Mouse (Mus musculus) hindlimb bud, embryonic 11.5 days (tissue): ENCODE data around the gene Tfip11.
"Not testable (repeated sequence)": the region's sequence is repeated elsewhere in the genome, so short reads cannot be mapped to it uniquely, and the experiment has no call there.

ENCODE experiments used
- DNase-seq: peaks from one replicate; pipeline ENCODE4 v3.0.0-alpha.2; 2012; ENCODE audit warnings: low read depth, low spot score; ENCODE audit errors: extremely low spot score

Gene Tfip11

DNA sequence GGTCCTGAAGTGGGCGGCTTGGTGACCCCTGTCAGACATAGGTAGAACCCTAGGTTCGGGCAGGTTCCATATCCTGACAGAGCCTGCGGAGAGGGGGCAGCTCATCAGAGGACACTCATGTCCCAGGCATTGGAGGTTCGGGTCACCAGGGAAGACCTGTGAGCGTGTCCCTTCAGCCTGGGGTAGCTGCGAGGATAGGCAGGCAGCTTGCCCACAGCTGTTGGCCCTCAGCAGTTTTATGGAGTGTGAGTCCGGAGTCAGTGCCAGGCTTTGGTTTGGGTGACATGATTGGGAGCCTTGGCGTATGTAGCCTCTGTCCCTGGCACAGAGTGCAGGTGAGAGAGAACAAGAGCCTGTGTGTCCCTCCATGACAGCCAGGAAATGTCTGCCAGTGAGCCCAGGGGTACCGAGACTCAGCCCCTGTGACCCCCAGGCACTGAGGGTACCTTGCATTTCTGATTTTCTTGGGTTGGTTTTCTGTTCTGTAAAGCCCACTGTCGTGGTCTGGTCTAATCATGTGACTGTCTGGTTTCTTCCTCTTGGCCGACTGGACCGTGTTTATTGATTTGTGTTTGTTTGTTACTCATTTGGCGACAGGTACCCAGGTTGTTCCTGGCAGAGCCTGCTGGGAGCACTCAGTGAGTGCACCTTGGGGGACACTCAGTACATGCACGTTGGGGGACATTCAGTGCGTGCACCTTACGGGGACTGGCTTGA lies 36.2 kb upstream of the Tfip11 start:
- DNase-seq = no peak

DNA sequence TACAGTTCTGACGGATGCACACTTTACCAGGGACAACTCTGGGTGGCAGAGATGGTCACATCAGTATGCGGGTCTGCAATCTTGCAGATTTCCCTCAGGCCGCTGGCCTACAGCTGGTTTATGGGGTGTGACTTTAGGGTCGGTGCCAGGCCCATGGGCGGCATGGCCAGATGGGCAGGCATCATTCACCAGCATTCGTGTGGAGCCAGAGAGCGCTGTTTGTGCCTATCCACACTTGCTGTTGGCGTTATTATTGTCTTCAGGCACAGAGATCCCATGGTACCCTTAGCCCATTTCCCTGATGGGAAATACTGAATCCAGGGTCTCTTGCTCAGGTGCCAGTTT lies 35.6 kb upstream of the Tfip11 start:
- no peak for DNase-seq

DNA sequence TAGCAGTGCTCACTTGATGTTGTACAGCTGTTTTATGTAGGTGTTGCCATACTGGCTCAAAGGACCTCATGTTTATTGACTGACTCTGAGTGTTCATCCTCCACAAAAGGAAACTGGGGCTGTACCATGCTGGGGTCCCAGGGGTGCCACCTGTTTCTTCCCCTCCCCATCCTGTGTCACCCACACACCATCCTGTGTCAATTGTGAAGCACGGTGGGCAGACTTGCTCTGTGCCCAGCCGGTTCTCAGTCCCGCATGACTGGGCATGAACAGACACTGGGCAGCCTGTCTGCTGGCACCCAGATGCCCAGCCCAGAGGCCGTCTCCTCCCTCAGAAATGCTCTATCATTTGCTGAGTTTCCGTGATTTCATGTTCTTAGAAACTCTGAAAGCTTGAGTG lies 34.3 kb upstream of the Tfip11 start:
- no peak for DNase-seq

DNA sequence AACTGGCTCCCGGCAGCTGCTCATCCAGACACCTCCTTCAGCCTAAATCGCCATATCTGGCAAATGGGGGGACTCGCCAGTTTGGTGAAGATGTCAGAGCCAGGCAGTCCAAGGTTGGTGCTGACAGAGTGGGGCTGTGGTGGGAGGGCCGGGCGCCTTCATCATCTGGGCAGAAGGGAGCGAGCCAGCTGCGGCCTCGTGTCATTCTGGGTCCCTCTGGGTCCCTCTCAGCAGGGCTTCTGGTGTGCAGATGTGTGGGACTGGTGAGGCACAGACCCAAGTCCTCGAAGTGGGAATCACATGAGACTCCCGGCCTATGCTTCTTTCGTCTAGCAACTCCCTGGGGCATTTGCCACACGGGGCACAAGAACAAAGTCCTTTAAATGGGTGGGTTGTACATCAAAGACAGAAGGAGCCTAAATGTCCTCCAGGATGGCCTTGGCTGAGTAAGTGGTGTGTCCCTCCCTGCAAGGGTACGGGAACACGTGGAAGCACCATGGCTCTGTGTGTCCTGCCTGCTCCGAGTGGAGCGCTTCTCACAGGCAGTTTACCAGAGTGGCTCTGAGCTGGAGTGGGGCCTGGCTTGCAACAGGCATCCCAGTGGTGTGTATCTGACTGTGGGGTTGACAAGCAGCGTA lies 33.7 kb upstream of the Tfip11 start:
- DNase-seq = no peak

DNA sequence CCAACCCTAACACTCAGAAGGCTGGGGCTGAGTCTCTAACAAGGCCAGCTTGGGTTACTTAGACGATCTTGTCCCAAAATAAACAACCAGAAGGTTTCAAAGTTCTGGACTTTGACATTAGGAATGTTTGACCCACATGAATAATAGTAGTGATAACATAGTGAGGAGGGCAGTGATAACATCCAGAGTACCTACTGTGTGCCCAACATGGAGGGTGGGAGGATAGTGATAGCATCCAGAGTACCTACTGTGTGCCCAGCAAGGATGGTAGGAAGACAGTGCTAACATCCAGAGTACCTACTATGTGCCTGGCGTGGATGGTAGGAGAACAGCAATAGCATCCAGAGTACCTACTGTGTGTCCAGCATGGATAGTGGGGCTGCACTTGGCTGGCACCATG lies 32.4 kb upstream of the Tfip11 start:
- no peak for DNase-seq

DNA sequence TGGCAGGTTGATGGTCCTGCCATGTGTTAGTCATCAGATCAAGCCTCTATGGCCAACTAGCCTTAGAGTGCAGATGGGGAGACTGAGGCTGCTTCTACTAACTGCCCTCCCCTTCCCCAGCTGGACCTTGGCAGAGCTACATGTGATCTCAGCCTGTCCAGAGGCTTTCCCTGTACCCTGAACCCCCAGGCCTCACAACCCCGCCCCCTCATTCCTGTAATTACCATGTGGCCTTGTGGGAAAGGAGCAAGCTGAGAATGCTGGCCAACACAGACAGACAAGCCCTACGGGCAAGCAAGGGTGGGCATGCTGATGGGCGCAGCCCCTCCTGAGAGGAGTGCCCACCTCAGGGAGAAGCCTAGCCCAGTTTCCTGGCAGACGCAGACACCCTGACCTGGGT lies 31.5 kb upstream of the Tfip11 start:
- DNase-seq = no peak

DNA sequence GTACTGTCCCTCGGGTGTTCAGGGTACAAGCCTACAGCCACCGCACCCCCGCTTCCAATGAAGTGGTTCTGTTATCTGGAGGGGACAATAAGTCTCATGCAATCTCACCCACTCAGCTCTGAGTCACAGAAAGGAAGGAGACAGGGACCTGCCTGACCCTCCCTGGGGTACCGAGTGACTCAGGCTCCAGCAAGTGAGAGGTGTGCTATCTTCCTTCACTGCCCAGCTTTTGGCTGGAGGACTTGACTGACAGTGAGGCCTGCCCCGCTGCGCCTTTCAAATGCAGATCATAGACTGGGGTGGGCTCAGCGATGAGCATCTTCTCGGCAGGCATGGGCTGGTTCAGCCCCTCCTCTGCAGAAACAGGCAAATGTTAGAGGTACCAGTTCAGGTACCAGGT lies 31.0 kb upstream of the Tfip11 start:
- no peak for DNase-seq

DNA sequence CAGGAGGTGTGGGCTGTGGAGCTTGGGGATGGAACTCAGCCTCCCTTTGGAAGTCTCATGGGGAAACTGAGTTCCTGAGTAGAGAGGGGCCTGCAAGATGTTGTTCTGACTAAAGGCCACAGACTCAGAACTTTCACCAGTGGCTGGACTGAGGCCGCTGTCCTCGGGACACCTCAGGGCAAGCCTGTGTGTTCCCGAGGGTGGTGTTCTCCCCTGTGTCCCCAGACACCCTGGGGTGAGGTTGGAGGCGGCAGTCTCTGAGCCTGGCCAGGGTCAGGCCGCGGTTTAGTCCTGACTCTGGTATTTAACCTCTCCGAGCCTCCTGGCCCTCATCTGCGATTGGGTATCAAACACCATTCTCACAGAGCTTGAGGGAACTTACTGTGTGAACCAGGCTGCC lies 30.6 kb upstream of the Tfip11 start:
- DNase-seq = no peak

DNA sequence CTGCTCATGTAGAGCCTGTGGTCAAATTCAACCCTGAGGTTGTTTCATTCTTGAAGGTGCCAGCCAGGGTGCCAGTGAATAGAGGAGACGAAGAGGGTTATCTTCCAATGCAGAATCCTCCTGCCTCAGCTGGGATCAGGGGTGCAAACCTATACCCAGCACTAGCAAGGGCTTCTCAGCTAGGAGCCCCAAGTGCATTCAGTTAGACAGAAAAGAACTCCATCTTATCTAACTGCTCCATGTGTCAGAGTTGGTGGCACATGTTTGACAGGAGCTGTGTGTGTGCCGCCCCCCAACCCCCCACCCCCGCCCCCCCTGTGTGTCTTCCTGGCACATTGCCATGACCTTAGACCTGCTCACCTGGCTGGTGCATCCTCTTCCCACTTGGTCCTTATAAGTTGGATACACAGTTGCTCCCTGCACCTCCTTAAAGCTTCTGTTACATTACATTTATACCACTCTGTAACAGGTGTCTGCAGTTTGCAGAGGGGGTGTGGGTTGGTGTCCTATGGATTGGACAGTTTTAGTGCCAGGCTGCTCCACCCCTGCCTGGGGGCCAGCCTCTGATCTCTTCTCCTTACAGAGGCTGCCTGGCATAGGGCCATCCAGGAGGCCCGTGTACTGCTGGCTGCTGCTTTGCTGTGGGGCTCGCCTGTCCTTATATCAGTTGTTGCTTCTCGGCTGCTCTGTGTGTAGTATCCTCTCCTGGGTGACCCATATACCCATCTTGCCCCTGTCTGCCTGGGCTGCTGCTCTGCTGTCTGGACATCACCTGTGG lies 29.6 kb upstream of the Tfip11 start:
- DNase-seq = no peak

DNA sequence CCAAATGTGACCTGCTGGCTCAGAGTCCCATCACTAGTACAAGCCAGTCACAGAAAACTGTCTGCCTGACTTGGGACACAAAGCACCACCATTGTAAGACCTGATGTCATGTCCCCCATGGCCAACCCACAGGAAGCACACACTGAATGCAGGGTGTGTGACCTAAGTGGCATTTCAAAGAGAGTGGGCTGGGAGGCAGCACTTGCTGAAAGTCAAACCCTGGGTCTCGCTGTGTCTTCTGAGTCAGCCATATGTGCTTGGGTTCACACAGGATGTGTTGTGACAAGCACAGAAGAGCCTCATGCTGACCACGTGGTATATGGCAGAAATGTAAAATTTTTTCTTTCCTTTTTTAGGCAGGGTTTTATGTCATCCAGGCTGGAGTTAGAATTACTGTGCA lies 28.9 kb upstream of the Tfip11 start:
- DNase-seq = no peak

DNA sequence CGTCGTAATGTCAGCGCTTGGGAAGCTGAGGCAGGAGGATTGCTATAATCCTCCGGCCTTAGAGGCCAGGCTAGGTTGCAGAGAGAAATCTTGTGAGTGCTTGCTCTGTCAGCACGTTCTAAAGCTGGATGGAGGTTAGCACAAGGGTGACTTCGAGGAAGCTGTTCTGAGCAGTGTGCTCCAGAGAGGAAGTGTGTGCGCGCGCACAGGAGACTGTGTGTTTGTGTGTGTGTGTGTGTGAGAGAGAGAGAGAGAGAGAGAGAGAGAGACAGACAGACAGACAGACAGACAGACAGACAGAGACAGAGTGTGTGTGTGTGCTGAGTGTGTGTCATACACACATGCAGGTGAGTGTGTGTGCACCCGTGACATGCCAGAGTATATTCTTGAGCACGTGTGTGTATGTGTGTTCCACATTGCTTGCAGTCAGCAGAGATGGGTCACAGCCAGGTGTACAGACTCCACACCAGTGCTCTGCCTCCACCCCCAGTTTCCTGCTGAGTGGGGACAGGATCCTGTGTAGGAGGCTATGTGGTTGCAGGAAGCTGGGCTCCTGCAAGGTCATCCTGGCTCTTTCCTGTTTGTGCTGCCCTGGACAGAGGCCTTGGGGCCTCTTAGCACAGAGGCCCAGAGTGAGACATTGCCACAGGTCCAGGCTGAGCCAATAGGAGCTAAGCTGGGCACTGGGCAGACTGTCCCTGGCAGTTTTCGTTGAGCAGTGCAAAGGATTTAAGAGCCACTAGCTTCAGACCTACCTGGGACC lies 27.8 kb upstream of the Tfip11 start:
- no peak for DNase-seq

DNA sequence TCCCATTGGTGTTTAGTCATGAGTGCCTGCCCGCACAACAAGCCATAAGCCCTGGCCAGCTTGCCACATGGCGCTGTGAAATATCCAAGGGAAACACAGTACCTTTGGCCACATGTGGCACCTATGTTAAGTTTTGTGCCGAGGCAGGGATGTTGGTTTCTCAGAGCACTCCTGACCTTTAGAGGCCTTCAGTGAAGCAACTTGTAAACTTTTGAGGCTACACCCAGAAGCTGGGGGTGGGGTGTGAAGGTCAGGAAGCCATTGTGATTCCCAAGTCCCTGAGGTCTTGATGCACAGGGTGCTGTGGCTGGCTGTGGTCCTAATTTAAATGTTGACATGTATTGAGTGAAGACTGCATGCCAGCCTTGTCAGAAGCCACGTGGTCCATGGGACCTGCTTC lies 26.8 kb upstream of the Tfip11 start:
- DNase-seq = no peak

DNA sequence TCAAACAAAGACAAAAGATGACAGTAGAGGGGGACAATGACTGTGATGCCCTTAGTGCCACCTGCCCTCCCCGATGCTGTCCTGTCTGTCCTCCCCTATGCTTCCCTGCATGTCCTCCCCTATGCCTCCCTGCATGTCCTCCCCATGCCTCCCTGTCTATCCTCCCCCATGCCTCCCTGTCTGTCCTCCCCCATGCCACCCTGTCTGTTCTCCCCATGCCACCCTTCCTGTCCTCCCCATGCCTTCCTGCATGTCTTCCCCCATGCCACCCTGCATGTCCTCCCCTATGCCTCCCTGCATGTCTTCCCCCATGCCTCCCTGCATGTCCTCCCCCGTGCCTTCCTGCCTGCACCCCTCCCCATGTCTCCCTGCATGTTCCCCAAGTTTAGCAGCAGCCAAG lies 26.0 kb upstream of the Tfip11 start:
- DNase-seq = no peak

DNA sequence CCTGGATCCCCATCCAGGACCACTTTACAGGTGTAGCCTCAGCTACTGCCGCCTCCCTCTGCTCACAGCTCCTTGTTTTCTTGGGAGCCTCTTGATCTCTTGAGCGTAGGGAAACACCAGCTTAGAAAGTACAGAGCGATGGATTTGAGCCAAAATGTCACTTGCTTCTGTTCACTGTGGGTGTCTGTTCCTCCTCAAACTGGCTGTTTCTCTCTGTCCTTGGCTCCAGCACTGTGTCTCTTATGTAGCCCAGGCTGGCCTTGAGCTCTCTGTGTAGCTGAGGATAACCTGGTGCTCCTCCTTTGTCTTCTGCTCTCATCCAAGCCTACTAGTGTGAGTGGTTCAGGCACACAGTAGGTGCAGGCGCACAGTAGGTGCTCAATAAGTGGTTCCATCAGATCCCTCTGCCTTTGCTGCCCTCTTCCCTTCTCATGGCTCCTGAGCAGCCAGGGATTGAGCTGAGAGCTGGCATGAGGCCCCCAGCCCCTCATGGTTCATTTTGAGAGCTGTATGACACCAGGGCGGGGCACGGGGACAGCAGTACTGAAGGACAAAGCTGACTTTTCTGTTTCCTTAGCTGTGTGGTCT lies 25.3 kb upstream of the Tfip11 start:
- no peak for DNase-seq

DNA sequence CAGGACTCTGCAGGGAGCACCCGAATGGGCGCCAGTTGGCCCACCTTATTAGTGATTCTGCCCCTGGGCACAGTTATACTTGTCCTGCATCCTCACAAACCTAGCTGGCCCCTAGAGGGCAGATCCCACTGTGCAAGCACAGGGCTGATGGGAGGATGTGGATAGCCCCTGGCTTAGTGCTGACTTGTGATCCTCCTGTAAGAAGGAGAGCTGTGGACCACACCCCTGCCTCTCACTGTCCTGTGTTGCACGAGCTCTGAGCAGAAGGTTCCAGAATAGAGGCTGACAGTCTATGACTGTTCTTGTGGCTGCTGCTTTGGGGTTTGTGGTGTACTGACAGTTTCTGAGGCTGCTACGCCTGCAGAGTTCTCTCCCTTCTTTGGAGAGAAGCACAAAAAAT lies 24.5 kb upstream of the Tfip11 start:
- DNase-seq = no peak

DNA sequence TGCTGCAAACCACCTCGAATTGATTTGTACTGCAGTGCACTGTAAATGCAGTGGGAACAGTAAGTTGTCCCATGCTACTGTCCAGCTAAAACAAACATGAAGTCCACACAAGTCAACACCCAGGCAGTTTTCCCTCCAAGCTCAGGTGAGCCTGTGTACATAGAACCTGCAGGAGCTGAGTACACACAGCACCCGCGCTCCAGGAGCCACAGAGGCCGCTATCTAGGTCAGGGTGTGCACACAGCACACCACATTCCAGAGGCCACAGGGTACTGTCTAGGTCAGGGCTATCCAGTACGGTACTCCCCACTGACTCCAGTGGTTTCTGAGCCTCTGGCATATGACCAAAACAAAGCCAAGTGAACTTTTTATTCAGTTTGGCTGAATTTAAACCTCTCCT lies 23.8 kb upstream of the Tfip11 start:
- DNase-seq = no peak

DNA sequence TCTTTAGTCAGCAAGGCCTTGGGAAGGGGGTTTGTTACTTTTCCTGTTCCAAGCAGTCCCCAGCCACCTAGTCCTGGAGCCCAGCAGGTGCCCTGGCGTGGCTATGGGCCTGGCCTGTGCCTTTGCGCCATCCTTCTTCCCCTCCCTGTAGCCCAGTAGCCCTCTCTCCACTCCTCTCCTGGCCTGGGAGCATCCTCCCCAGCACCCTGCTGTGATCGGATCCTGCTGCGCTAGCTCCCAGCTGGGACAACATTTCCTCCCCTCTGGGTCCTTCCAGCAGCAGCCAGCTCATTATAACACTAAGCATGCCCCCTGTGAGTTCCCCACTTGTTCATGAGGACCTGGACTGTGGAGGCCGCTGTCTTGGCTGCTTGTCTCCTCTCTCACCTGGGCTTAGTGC lies 20.3 kb upstream of the Tfip11 start:
- no peak for DNase-seq

DNA sequence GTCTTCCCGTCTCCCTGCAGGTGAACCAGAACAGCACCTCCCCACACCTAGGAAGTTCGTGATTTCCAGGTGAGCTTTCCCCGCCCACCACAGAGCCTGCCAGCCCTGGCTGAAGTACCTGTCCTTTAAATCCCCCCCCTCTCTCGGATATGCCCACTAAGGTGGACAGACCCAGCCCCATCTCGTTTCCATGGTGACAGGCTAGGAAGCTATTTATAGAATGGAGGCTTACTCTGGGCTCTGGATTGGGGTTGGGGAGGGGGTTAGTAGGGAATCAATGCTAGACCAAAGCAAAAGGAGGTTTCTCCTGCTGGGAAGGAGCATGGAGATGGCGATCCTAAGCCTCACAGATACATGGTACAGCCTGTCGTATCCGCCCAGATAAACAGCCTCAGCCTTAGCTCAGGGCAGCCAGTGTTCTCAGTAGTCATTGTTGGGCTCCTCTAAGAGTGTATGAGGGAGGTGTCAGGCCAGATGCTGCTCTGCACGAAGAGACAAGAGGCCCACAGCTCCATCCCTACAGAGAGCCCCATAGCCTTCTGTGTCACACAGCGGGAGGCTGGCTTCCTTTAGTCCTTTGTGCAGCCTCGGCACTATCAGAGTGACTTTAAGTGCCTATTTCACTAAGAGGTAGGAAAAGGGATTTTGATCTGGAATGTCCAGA lies 12.8 kb upstream of the Tfip11 start:
- DNase-seq = no peak

DNA sequence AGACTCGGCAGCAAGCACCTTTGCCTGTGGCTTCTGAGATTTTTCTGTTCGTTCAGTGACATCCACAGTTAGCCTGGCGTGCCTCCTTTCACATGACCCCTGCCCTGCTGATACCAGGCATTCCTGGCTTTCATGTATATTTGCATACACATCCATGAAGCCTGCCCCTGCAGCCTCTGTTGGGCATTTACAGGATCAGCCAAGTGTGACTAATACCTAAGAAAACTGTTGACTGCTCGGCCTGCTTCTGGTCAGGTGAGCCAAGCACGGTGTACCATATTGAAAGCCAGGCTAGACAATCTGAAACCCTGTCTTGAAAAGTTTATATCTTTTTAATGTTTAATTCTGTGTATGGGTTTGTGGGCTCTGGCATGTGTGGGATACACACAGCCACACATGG lies 9.7 kb upstream of the Tfip11 start:
- DNase-seq = no peak

DNA sequence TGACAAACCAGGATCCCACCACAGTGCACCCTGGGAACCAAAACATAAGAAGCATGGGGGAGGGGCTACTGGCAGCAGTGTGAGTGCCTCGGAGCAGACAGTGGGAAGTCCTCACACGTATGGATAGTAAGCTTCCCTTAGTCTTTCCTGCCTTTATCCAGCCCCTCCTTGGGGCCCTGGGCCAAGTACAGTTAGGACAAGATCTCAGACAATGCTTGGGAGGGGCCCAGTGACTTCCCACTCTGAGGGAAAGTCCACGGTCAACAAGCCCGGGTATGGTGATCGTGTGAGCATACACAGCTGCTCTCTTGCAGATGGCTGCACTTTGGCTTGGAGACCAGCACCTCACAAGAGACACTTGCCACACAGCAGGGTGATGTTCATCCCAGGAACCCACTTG lies 8.8 kb upstream of the Tfip11 start:
- no peak for DNase-seq

DNA sequence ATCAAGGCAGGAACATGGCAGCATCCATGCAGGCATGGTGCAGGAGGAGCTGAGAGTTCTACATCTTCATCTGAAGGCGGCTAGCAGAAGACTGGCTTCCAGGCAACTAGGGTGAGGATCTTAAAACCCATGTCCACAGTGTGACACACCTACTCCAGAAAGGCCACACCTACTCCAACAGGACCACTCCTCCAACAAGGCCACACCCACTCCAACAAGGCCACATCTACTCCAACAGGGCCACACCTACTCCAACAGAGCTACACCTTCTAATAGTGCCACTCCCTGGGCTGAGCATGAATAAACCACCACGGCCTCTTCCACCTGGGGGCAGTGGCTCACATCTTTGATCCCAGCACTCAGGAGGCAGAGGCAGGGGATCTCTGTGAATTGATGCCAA lies 6.8 kb upstream of the Tfip11 start:
- not testable (repeated sequence) for DNase-seq
